Mouse (Mus musculus) liver, postnatal 0 days (tissue): ENCODE results near the gene Gm8300. TPM values are rescaled to one million over a fixed set of nuclear protein-coding genes. Genes with fewer than 3 reads are reported as not detected.
"Not testable (repeated sequence)": the region's sequence is repeated elsewhere in the genome, so short reads cannot be mapped to it uniquely, and the experiment has no call there.

Source experiments
- ATAC-seq: fragments of 200-750 bp; cut with Nextera tagmentation; 2 replicates; pipeline ENCODE4 v1.8.0; 2017; ENCODE audit warnings: mild to moderate bottlenecking, moderate library complexity
- DNase-seq: peaks from one replicate; pipeline ENCODE4 v3.0.0-alpha.2; 2016
- H3K27ac ChIP-seq: fragments of 300-500 bp; sonication (generic); 2 replicates; pipeline ENCODE4 v1.5.1; 2014; ENCODE audit warnings: antibody characterized with exemption, moderate library complexity, mild to moderate bottlenecking, low read depth
- H3K27me3 ChIP-seq: fragments of 300-500 bp; sonication (generic); 2 replicates; pipeline ENCODE4 v1.6.1; 2014; ENCODE audit warnings: low read length, control low read depth, mixed read lengths; ENCODE audit not compliant: insufficient read depth
- H3K36me3 ChIP-seq: fragments of 300-500 bp; sonication (generic); replicated peaks from 2 replicates; pipeline ENCODE4 v1.6.1; 2014; ENCODE audit warnings: mild to moderate bottlenecking, control low read depth, low read length, moderate library complexity, mixed read lengths; ENCODE audit not compliant: insufficient read depth
- H3K4me1 ChIP-seq: fragments of 300-500 bp; sonication (generic); 2 replicates; pipeline ENCODE4 v1.6.1; 2014; ENCODE audit warnings: antibody characterized with exemption, mild to moderate bottlenecking, control low read depth; ENCODE audit not compliant: insufficient read depth
- H3K4me2 ChIP-seq: fragments of 300-500 bp; sonication (generic); 2 replicates; pipeline ENCODE4 v1.6.1; 2014; ENCODE audit warnings: low read depth, mild to moderate bottlenecking, low read length, moderate library complexity, mixed read lengths
- H3K4me3 ChIP-seq: fragments of 300-500 bp; sonication (generic); 2 replicates; pipeline ENCODE4 v1.5.1; 2014; ENCODE audit warnings: low read depth, low read length
- H3K9ac ChIP-seq: fragments of 300-500 bp; sonication (generic); replicated peaks from 2 replicates; pipeline ENCODE4 v1.6.1; 2014; ENCODE audit warnings: mild to moderate bottlenecking, moderate library complexity
- H3K9me3 ChIP-seq: fragments of 300-500 bp; sonication (generic); 2 replicates; pipeline ENCODE4 v1.6.1; 2016; ENCODE audit warnings: mild to moderate bottlenecking, control low read depth, low read length, mixed read lengths
- CTCF ChIP-seq: sonication (generic); IDR thresholded peaks from 2 replicates; pipeline ENCODE4 v1.5.1; 2016; ENCODE audit warnings: antibody characterized with exemption, low read depth
- EP300 ChIP-seq: IDR thresholded peaks from 2 replicates; pipeline ENCODE4 v1.6.1; 2016; ENCODE audit warnings: antibody characterized with exemption, low read depth, mild to moderate bottlenecking
- WGBS: fragments of 180-500 bp; shearing (Covaris S2); extraction: QIAGEN DNeasy Blood & Tissue Kit; methylation state at CpG from one replicate; pipeline ENCODE4 v1.1.7; 2014; ENCODE audit not compliant: insufficient replicate concordance; 5-methylcytosine and 5-hydroxymethylcytosine counted together
- polyA plus RNA-seq: library from polyadenylated mRNA; unstranded; fragments of >200 nt; fragmentation: Nextera tagmentation; extraction: Ambion mirVana; gene quantifications from 2 replicates; pipeline ENCODE4 v1.2.1, GENCODE M21; 2015

The Gm8300 gene
- polyA plus RNA-seq = not detected in 2 replicates

GRCm38 (mm10) chr12:87514016-87514415 is at the start of gene Gm8300:
Gene Gm8300, plus strand, starts transcription at chr12:87514316.
- H3K9me3 ChIP-seq, H3K4me1 ChIP-seq, ATAC-seq, H3K4me2 ChIP-seq, H3K4me3 ChIP-seq, H3K36me3 ChIP-seq, H3K9ac ChIP-seq, H3K27me3 ChIP-seq, H3K27ac ChIP-seq, DNase-seq: not testable (repeated sequence)
- WGBS = 73% methylated on average over 4 of the region's 4 CpGs

GRCm38 (mm10) chr12:87464678-87465297 is 49.3 kb upstream of the Gm8300 start:
- no peak for TF ChIP-seq CTCF
- TF ChIP-seq EP300 = no peak
- peaks cover 3% of the 10 kb centered on the region; the same call in 1 of the 2 replicates for H3K4me1 ChIP-seq
- ATAC-seq (no peak), DNase-seq (no peak)
- 69% methylated on average over 6 of the region's 6 CpGs for WGBS
- H3K4me2 ChIP-seq = no peak overlapping the region
- H3K36me3 ChIP-seq = peaks cover 64% of the 10 kb centered on the region
- no peak overlapping the region for H3K9ac ChIP-seq
- H3K27ac ChIP-seq = no peak overlapping the region
- no peaks in the 10 kb centered on the region for H3K27me3 ChIP-seq
- H3K4me3 ChIP-seq = no peak overlapping the region
- no peaks in the 10 kb centered on the region for H3K9me3 ChIP-seq

- Histone ChIP-seq H3K36me3 (peaks cover 18% of the 10 kb centered on the region), H3K27me3 (no peaks in the 10 kb centered on the region), H3K9ac (peak overlapping the region; percentile 93; the same call in 1 of the 2 replicates), H3K4me3 (peak overlapping the region; percentile 77), H3K9me3 (no peaks in the 10 kb centered on the region), H3K4me1 (peaks cover 17% of the 10 kb centered on the region), H3K27ac (peak overlapping the region; percentile 42; the same call in 1 of the 2 replicates), H3K4me2 (peak overlapping the region; percentile 78)
- DNase-seq = peak; percentile 26
- 0 out of 2 replicates have a peak, but pooled peaks have one; percentile 11 for ATAC-seq
- no peak for TF ChIP-seq CTCF
- TF ChIP-seq EP300 = no peak
- 46% methylated on average over 7 of the region's 7 CpGs for WGBS
These were observed 43.6 kb upstream of the Gm8300 start for GRCm38 (mm10) chr12:87470263-87471136.

- no peaks in the 10 kb centered on the region for H3K27me3 ChIP-seq
- WGBS = 1% methylated on average over 19 of the region's 19 CpGs
- TF ChIP-seq CTCF = no peak
- TF ChIP-seq EP300 = no peak
- H3K9me3 ChIP-seq = no peaks in the 10 kb centered on the region
- H3K36me3 ChIP-seq = peaks cover 14% of the 10 kb centered on the region
- H3K4me2 ChIP-seq = peak overlapping the region; percentile 78
- H3K4me1 ChIP-seq = peaks cover 17% of the 10 kb centered on the region
- peak overlapping the region; percentile 77 for H3K4me3 ChIP-seq
- DNase-seq (no peak), ATAC-seq (no peak)
- H3K9ac ChIP-seq = peak overlapping the region; percentile 93
- peak overlapping the region; percentile 82 for H3K27ac ChIP-seq
These were observed 42.6 kb upstream of the Gm8300 start for GRCm38 (mm10) chr12:87471421-87471963.

GRCm38 (mm10) chr12:87471964-87472786 is 41.9 kb upstream of the Gm8300 start, which contains the start of gene Snw1:
Gene Snw1, minus strand, starts transcription at chr12:87472274.
- TF ChIP-seq EP300 (peak; percentile 59; the same call in 1 of the 2 replicates), CTCF (no peak)
- no peaks in the 10 kb centered on the region for H3K9me3 ChIP-seq
- peaks cover 9% of the 10 kb centered on the region for H3K36me3 ChIP-seq
- ATAC-seq = peak; percentile 97
- DNase-seq = peak; percentile 94
- peak within 1 kb of the TSS; percentile 93 for H3K9ac ChIP-seq
- peaks cover 17% of the 10 kb centered on the region for H3K4me1 ChIP-seq
- WGBS = 3% methylated on average over 44 of the region's 45 CpGs
- H3K4me2 ChIP-seq = peak within 1 kb of the TSS; percentile 78
- peak within 1 kb of the TSS; percentile 77 for H3K4me3 ChIP-seq
- H3K27me3 ChIP-seq = no peaks in the 10 kb centered on the region
- peak within 1 kb of the TSS; percentile 82 for H3K27ac ChIP-seq
